Mouse (Mus musculus) thymus, postnatal 0 days (tissue): ENCODE data around the gene Atoh8. TPM values are rescaled to one million over a fixed set of nuclear protein-coding genes. Genes with fewer than 3 reads are reported as not detected.

Experiments
- DNase-seq: peaks from one replicate; pipeline ENCODE4 v3.0.0-alpha.2; 2015; ENCODE audit warnings: low spot score
- polyA plus RNA-seq: library from polyadenylated mRNA; unstranded; fragments of >200 nt; fragmentation: Nextera tagmentation; extraction: Ambion mirVana; gene quantifications from 2 replicates; pipeline ENCODE4 v1.2.1, GENCODE M21; 2015

Atoh8 gene
- polyA plus RNA-seq, 1 experiment from 2014 or later, result 3.9 TPM

DNA sequence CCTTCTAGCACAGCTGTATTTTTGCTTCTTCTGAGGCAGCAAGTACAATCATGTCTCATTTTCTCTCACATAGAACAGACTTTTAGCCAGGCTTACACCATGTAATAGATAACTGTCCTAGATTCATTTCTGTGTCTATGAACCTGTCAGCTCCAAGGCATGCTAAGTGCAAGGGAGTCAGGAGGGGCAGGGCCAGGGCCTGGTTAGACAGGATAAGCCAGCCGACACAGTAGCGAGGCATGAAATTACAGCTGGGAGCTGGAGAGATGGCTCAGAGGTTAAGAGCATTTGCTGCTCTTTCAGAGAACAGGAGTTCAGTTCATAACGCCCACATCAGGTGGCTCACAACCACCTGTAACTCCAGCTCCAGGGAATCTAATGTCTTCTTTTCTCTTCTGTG, 38.7 kb downstream of the Atoh8 start:
- DNase-seq, result no peak

DNA sequence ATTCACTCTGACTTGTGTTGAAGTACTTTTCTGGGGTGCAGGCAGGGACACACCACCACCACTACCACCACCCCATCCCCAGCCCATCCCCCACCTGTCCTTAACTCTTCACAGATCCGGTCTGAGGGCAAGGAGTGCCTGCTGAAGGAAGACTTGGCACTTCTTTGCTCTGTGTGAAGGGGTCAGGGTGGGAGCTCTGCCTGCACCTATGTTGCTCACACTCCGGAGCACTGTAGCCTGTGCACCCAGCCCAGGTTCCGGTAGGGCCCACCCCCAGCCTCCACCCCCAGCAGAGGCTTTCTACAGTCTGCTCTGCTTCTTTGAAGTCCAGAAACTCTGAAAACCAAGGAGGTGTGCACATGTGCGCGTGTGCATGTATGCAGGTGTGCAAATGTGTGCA, 44.8 kb downstream of the Atoh8 start:
- DNase-seq, result peak; percentile 21

DNA sequence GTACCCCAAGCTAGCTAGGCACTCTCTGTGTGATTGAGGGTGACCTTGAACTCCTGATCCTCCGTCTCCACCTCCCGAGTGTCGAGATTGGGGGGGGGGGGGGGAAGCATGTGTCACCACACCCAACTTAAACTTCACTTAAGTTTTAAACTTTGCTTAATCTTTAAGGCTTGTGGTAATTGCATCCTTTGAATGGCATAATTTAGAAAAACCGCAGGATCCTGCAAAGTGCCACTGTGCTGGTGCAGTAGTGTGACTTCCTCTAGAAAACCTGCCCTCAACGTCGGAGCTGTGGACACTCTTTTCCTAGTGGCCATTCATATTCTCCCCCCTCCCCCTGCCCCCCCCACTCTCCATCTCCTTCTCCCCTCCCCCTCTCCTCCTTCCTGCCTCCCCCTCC, 45.3 kb downstream of the Atoh8 start:
- DNase-seq, result peak; percentile 26

DNA sequence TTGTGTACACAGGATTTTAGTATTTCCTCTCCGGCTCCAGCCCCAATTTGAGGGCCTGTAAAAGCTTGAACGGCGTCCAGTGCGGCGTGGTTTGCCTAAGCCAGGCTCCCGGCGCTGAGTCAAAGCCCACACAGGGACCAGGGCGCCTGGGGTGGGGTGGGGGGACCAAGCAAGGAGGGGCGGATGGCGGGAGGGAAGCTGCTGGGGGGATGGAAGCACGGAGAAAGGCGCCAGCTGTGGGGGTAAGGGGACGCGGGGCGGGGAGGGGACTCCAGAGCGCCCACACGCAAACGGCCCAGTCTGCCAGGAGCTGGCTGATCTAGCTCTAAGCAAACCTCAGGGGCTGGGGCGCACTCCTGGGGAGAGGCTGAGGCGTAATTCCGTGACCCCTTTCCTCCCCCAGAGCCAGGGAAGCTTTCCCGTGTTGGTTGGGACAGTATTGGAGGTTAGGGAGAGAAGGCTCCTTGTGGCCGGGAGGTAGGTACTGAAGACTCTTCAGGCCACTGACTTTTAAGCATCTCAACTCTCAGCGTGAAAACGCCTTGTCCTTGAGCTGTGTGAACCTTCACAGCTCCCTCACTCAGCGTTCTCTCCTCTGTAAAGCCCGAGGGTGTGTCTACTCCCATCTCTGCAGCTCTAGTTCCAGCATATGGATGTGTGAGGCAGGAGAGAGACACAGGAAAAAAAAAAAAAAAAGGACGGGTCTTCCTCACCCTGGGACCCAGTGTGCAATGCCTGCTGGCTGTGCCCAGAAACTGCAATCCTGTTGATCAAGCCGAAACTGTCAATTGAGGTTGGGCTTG, 46.1 kb downstream of the Atoh8 start:
- DNase-seq, result no peak

DNA sequence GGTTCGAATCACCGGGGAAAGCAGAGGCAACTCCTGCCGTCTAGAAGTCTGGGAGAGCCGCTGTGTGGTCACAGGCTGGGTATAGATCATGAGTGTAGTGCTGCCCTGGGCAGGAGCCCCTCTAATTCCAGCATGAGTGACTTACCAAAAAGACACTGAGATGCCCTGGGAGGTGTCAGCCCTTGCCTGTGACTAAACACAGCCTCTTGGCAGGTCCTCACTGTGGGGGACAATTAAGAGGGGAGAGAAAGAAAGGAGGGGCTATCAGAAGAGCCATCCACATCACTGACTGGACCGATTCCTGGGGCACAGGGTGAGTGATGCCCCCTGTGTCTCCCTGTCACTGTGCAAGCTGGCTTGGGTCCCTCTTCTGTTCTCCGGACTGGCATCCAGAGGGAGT, 48.6 kb downstream of the Atoh8 start:
- DNase-seq, result no peak

DNA sequence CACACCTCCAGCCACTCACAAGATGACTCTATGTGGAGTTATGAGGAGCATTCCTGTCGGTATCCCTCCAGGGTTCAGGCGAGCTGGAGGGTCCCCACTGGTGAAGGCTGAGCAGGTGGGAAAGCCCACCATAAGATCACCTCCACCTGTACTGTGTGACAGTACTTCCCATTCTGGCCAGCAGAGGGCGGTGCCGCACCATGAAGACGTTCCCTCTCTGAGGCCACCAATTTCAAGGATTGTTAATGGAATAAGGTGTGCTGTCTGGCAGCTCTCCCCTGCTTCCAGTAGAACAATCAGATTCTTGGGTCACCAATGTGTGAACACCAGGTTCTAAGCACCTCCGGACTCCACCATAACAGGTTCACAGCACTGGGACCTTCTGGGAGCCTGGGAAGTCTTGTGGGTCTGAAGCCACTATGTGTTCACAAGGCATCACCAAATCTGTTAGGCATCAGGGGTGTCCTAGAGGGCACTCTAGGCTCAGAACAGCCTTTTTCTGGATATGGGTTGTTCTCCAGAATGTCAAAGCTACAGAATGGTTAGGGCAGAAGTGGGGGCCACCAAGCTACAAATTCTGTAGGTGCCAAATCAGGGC, 49.4 kb downstream of the Atoh8 start:
- DNase-seq, result peak; percentile 65

DNA sequence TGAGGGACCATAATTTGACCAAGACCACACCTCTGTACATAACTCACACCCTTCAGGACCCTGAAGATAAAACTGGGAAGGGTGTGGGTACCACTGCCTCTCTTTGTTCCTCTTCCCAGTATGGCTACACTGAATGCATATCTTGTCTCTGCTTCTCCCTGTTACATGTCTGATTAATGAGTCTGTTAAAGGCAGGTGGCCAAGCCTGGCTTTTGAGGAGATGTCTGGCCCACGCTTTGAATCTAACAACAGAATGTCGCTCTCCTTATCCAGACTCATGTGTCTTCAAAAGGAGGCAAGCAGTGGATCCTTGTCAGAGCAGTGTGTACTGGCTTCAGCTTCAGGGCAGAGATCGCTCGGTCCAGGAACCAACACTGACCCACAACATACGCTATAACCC, 50.8 kb downstream of the Atoh8 start:
- no peak for DNase-seq

DNA sequence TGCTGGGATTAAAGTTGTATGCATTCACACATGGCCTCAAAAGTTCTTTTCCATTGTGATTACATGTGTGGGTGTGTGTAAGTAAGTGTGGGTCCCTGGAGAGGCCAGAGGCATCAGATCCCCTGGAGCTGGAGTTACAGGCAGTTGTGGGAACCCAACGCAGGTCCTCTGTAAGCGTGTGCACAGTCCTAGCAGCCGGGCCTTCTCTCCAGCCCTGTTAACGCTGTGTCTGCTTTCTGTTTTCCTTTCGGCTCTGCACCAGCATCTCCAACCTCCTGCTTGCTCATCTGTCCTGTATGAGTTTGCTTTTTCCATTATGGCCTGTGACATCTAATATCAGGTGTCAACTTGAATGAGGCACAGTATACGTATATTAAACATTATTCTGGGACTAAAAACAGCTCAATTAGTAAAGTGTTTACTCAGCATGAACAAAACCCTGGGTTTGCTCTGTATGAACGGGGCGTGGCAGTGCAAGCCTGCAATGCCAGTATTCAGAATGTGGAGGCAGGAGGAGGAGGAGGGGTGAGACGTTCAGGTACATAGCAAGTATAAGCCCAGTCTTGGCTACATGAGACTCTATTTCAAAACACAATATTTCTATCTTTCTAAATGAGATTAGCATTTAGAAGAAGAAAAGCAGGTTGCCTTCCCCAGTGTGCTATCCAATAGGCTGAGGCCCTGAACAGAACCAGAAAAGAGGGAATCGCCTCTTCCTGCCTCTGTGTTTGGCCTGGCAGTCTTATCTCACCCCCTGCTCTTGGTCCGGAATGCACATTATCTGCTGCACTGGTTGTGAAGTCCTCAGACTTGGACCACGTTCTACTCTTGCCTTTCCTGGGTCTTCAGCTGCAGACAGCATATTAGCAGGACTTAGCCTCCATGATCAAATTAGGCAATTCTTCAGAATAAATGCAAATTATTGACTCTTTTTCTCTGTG, 55.5 kb downstream of the Atoh8 start:
- no peak for DNase-seq

DNA sequence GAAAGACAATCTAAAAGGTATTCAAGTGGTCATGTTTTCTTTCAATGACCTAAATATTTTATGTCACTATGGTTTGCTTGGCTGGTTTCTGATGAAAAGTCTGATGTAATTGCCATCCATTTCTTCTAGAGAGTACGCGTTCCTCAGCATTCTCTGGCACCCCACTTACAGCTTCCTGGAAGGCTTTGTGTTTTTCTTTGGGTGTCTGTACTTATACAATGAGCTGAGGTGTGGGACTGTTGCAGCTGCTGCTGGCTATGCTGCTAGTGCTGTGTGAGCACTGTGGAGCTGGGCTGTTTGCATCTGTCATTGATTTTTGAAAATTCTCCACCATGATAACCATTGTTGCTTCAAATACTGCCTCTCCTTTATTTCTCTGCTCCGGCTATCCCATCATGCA, 56.4 kb downstream of the Atoh8 start:
- no peak for DNase-seq

DNA sequence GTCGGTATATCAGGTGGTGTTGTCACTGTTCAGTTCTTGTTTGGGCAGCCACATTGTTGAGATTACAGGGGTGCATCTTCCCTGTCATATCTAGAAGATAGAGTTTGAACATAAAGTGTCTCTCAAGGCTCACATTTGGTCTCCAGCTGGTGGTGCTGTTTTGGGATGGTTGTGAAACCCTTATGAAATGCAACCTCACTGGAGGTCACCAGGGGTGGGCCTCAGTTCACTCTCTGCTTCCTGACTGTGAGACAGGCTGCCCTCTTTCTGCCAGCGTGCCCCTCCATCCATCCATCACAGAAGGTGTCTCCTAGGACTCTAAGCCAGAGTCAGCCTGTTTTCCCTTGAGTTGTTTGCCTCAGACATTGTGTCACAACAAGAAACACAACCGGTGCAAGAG, 58.0 kb downstream of the Atoh8 start:
- no peak for DNase-seq

DNA sequence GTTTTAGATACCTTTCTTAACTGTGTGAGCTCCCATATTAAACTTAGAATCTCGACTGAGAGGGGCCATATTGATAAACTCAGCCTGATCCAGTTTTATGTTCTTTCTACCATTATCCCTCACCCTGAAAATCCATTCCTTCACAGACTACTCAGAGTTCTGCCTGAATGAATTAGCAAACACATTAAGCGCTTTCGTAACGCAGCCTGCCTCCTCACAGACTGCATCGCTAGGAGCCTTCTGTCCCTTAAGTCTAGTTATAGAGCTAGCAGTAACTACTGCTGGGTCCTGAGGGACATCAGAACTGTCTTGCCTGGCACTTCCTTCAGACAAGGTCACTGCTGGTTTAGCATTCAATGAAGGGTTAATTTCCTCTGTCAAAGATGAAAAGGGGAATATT, 59.4 kb downstream of the Atoh8 start:
- DNase-seq, result no peak

DNA sequence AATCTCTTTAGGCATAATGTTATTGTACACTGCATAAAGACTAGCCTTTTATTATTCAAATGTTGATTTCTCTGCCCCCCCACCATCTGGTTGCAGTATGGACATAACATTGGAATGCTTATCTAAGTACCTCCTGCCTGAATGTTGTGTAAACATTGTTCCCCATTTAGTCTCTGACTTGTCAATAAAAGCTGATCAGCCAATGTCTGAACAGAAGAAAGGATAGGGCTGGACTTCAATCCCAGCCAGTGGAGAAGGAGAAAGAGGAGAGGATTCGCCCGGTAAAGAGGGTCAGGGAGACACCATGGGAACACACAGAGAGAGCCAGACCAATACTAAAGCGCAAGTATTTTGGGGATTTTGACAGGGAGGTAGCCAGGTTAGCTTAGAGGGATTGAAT, 60.0 kb downstream of the Atoh8 start:
- no peak for DNase-seq

DNA sequence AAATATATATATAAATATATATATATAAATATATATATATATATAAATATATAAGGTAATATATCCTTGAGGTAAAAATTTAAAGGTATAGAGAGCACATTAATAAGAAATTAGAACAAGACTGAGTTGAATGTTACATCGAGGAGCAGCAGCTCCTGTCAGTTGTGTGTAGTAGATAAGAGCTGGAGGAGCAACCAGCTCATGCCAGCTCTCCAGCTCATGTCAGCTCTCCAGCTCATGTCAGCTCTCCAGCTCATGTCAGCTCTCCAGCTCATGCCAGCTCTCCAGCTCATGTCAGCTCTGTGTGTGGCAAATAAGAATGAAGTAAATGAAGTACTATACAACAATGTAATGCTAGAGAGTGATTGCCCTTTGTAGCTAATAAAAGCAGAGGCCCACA, 62.0 kb downstream of the Atoh8 start:
- DNase-seq, result no peak

DNA sequence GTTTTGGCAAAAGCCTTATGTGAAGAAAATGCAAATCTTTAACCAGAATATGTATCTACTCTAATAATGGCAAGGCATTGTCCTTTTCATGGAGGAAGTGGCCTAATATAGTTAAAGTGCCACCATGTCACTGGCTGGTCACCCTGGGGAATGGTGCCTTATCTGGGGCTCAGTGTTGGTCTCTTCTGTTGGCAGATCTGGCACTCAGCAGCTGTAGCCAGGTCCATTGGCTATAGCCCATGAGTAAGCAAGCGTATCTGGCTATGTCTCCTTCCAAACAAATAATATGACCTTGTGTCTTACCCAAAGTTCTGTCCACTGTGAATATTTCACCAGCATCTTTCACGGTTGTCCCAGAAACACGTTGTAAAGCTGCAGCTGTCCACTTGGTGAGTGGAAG, 64.0 kb downstream of the Atoh8 start:
- no peak for DNase-seq

DNA sequence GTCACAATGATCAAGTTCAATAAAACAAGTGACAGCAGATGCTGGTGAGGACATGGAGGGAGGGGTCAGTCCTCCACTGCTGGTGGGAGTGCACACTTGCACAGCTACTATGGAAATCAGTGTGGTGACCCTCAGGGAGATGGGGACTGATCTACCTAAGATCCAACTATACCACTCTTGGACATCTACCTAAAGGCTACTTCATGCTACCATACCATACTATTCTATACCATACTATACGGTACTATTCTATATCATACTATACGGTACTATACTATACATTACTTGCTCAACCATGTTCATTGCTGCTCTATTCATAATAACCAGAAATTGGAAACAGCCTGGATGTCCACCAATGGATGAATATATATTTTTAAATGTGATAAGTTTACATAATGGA, 69.5 kb downstream of the Atoh8 start:
- DNase-seq, result no peak

DNA sequence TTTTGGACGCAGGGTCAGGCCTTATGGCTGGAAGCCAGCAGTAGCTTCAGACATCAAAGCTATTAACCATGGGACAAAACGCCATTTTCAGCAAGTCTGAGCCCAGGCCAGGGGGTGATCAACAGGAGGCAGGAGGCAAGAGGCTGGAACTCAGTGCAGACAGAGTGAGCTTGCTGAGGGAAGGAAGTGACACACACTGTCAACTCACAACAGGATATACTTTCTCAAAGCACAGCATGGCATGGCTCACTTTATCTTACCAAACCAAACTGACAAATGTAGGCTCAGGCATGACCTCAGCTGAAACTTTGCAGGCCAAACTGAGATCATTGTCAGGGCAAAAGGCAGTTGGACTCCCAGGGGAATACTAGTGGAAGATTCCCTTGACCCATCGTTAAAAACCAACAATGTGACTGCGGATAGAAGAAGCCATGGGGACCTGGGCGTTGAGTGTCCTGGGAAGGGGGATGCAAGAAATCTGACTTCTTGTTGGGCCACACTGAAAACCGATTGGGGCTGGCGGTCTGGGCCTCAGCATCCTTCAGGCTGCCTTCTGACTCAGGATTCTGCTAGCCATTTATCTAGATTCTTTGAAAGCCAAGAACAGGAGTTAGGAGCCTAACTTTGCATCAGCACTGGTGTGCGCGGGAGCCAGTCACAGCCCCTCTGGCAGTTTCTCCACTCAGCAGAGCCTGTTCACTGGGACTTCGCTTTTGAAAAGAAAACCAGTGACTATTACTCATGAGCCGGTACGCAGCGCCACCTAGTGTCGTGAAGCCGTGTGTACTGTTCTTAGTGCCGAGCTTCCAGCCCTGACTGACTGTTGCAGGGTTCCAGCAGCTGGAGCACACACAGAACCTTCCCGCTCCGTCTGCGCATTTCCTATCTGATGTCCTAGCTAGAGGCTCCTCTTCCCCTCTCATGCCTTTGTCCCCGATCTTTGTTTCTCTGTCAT, 70.8 kb downstream of the Atoh8 start:
- DNase-seq, result peak; percentile 87

DNA sequence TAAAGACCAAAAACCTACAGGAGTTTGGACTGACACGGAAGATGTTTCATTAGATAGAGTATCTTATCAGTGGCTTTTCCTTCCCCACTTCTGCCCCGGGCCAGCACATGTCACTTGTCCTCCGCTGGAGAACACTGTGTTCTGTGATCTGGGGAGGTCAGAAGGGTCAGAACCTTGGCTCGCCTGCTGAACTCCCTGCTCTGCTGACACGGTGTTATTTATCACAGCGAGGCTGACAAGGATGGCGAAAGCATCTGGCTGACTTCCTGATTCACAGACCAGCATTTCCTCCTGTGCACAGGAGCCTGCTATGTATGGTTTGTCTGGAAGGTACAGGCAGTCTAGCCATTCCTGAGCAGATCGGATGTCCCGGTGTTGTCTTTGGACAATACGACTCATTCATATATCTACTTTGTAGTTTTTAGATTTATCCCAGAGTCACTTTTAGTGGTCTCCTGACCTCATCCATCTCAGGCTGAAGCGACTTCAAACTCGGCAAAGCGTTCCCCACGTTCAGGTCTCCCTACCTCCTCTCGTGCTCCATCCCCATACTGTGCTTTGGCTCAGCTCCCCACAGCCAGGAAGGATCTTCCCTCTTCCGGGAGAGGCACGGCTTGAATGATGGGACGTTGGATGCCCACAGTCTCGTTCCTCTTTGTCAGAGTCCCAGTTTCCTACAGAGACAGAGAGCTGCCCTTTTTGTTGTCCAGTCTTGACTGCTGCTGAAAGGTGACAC, 73.1 kb downstream of the Atoh8 start:
- DNase-seq, result peak; percentile 26

DNA sequence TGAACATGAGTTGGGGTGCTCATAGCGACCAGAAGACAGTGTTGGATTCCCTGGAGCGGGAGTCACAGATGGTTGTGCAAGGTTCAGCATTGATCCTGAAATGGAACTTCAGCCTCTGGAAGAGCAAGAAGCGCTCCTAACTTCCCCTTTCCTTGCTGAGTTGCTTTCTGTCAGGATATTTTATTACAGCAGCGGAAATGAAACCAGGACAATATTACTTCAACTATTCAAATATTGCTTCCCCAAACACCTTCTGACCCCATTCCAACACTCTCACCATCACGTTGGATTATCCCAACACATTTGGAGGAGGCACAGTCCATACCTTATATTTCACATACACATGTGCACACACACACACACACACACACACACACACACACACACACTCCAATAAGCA, 73.6 kb downstream of the Atoh8 start:
- no peak for DNase-seq

DNA sequence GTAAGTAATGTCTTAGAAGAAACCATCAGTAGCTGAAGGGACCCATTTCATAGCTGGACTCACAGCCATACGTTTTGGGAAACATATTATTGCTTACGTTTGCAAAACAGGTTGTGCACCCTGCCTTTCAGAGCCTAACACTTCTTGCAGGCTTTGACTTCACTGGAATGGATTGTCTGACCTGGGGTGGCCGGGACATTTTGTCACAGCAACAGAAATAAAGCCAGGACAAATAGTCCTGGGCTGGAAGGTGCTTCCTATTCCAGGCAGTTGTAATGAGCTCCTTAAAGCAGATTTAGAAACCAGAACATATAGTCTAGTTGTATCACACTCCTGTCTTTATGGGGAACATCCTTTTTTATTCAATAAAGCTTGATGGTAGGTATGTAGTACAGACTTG, 74.4 kb downstream of the Atoh8 start:
- DNase-seq, result no peak

DNA sequence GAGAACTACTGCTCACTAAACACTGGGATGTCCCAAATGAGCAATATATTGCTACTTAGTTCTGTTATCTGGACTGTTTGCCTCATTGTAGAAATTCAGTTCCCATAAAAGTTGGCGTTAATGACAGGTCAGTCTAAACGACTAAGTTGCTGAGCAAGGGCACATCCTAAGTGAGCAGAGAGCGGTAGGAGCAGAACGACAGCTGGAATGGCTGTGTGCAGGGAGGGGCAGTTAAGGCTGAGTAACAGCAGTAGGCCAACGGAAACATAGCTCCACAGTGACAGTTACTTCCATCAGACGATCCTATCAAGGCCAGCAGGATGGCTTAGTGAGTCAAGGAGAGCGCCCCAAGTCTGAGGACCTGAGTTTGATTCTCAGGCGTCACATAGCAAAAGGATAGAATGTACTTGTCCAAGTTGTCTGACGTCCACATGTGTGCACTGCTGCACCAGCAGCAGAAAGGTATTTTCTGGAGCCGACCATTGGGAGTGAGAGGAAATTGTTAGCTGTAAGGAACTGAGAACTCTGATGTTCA, 75.4 kb downstream of the Atoh8 start:
- DNase-seq, result no peak
